Comparison of ENCODE assay signal across 8 mouse cellular contexts in genomic region chr7:16314221-16314775, GRCm38 (mm10). TPM values are rescaled to one million over a fixed set of nuclear protein-coding genes. Genes with fewer than 3 reads are reported as not detected.
DNase-seq lines count a peak whose midpoint lies in the region; ATAC-seq lines count a peak whose summit lies in the region.

No protein-coding gene starts in this region.

- ATAC-seq in forebrain, embryonic 14.5 days, result no peak
- ATAC-seq in liver, embryonic 15.5 days (ENCODE audit: insufficient read depth), result no peak; the same call in 1 of the 2 replicates

- H3K4me1 ChIP-seq in heart, embryonic 10.5 days, result peaks cover 69% of the 10 kb centered on the region
- H3K4me1 ChIP-seq in forebrain, embryonic 14.5 days (ENCODE audit: control insufficient read depth, insufficient read depth, low read length), result peaks cover 17% of the 10 kb centered on the region
- H3K4me1 ChIP-seq in liver, embryonic 15.5 days (replicated peaks), result peaks cover 63% of the 10 kb centered on the region

- H3K9ac ChIP-seq in forebrain, embryonic 14.5 days (ENCODE audit: low read length), result peak overlapping the region; percentile 80
- peak overlapping the region; percentile 97 for H3K9ac ChIP-seq in liver, embryonic 15.5 days

- H3K4me3 ChIP-seq in heart, embryonic 10.5 days, result peak overlapping the region; percentile 94
- H3K4me3 ChIP-seq in forebrain, embryonic 14.5 days (ENCODE audit: low read depth, low read length), result peak overlapping the region; percentile 58
- peak overlapping the region; percentile 92 for H3K4me3 ChIP-seq in liver, embryonic 15.5 days (replicated peaks)

- peaks cover 15% of the 10 kb centered on the region for H3K36me3 ChIP-seq in heart, embryonic 10.5 days
- H3K36me3 ChIP-seq in forebrain, embryonic 14.5 days (ENCODE audit: control insufficient read depth, insufficient read depth, low read length), result peaks cover 7% of the 10 kb centered on the region; the same call in 1 of the 2 replicates
- H3K36me3 ChIP-seq in liver, embryonic 15.5 days (replicated peaks), result peaks cover 24% of the 10 kb centered on the region

- DNase-seq in heart, embryonic 10.5 days (ENCODE audit: low spot score), result peak; percentile 88
- no peak for DNase-seq in heart, postnatal 4 days
- DNase-seq in ES-CJ7 (ENCODE audit: low read depth, low spot score), result peak; percentile 57
- DNase-seq in forebrain, embryonic 14.5 days (ENCODE audit: low spot score), result no peak
- no peak for DNase-seq in urinary bladder, postnatal 4 days (ENCODE audit: low spot score in 2 of 2)
- DNase-seq in cerebellum, postnatal 14 days, result no peak
- no peak for DNase-seq in layer of hippocampus, postnatal 36 days

- H3K4me2 ChIP-seq in forebrain, embryonic 14.5 days (ENCODE audit: low read length), result peak overlapping the region; percentile 95
- peak overlapping the region; percentile 100 for H3K4me2 ChIP-seq in liver, embryonic 15.5 days

- 9% methylated on average over 13 of the region's 13 CpGs for WGBS in heart, embryonic 10.5 days
- 5% methylated on average over 12 of the region's 13 CpGs for WGBS in forebrain, embryonic 14.5 days
- 21% methylated on average over 13 of the region's 13 CpGs for WGBS in liver, embryonic 15.5 days (ENCODE audit: insufficient replicate concordance)

- no peaks in the 10 kb centered on the region for H3K27me3 ChIP-seq in heart, embryonic 10.5 days (ENCODE audit: insufficient read depth, poor library complexity, severe bottlenecking)
- H3K27me3 ChIP-seq in forebrain, embryonic 14.5 days (replicated peaks; ENCODE audit: control insufficient read depth, insufficient read depth, low read length), result peaks cover 11% of the 10 kb centered on the region; the same call in 1 of the 2 replicates
- H3K27me3 ChIP-seq in liver, embryonic 15.5 days, result peaks cover 22% of the 10 kb centered on the region

- H3K27ac ChIP-seq in heart, embryonic 10.5 days, result peak overlapping the region; percentile 98
- H3K27ac ChIP-seq in forebrain, embryonic 14.5 days (ENCODE audit: low read depth, low read length), result peak overlapping the region; percentile 91
- peak overlapping the region; percentile 97 for H3K27ac ChIP-seq in liver, embryonic 15.5 days (replicated peaks)

- no peaks in the 10 kb centered on the region for H3K9me3 ChIP-seq in heart, embryonic 10.5 days
- H3K9me3 ChIP-seq in forebrain, embryonic 14.5 days (replicated peaks; ENCODE audit: control insufficient read depth, low read length), result no peaks in the 10 kb centered on the region
- H3K9me3 ChIP-seq in liver, embryonic 15.5 days (replicated peaks), result no peaks in the 10 kb centered on the region

RNA-seq across cellular contexts. Expression of gene Bbc3, which starts 6.1 kb away (rescaled TPM):
- polyA plus RNA-seq in heart, embryonic 10.5 days (2016; fragmentation: Nextera tagmentation; extraction: Ambion mirVana), result 8.3 and 9.5 TPM in 2 replicates
- 1 to 10 TPM; 7.0 to 9.0 TPM for total RNA-seq in heart, postnatal 4 days (2021)
- polyA plus RNA-seq in forebrain, embryonic 14.5 days (2014; fragmentation: Nextera tagmentation; extraction: Ambion mirVana), result 10.6 and 11.0 TPM in 2 replicates
- 4.1 and 5.9 TPM in 2 replicates for polyA plus RNA-seq in liver, embryonic 15.5 days (2015; fragmentation: Nextera tagmentation; extraction: Ambion mirVana)
- 10 to 100 TPM; 11.3 to 13.0 TPM for total RNA-seq in layer of hippocampus, postnatal 36 days (2021)

RNA-seq across cellular contexts. Expression of gene Ccdc9, which starts 27.7 kb away (rescaled TPM):
- polyA plus RNA-seq in heart, embryonic 10.5 days (2016; fragmentation: Nextera tagmentation; extraction: Ambion mirVana), result 19.6 and 31.0 TPM in 2 replicates
- total RNA-seq in heart, postnatal 4 days (2021), result 10 to 100 TPM; 39.4 to 43.1 TPM
- polyA plus RNA-seq in forebrain, embryonic 14.5 days (2014; fragmentation: Nextera tagmentation; extraction: Ambion mirVana), result 12.6 and 15.2 TPM in 2 replicates
- 10.3 and 12.3 TPM in 2 replicates for polyA plus RNA-seq in liver, embryonic 15.5 days (2015; fragmentation: Nextera tagmentation; extraction: Ambion mirVana)
- 10 to 100 TPM; 69.0 to 77.7 TPM for total RNA-seq in layer of hippocampus, postnatal 36 days (2021)

RNA-seq across cellular contexts. Expression of gene Inafm1, which starts 40.9 kb away (rescaled TPM):
- 6.2 and 10.0 TPM in 2 replicates for polyA plus RNA-seq in heart, embryonic 10.5 days (2016; fragmentation: Nextera tagmentation; extraction: Ambion mirVana)
- total RNA-seq in heart, postnatal 4 days (2021), result 10 to 100 TPM; 12.5 to 13.6 TPM
- 20.4 and 21.0 TPM in 2 replicates for polyA plus RNA-seq in forebrain, embryonic 14.5 days (2014; fragmentation: Nextera tagmentation; extraction: Ambion mirVana)
- 4.4 and 5.4 TPM in 2 replicates for polyA plus RNA-seq in liver, embryonic 15.5 days (2015; fragmentation: Nextera tagmentation; extraction: Ambion mirVana)
- total RNA-seq in layer of hippocampus, postnatal 36 days (2021), result 10 to 100 TPM; 31.2 to 33.0 TPM

RNA-seq across cellular contexts. Expression of gene C5ar1, which starts 55.0 kb away (rescaled TPM):
- 0.31 and 1.0 TPM in 2 replicates for polyA plus RNA-seq in heart, embryonic 10.5 days (2016; fragmentation: Nextera tagmentation; extraction: Ambion mirVana)
- total RNA-seq in heart, postnatal 4 days (2021), result 1 to 10 TPM; 1.8 to 1.9 TPM
- 0.89 and 1.3 TPM in 2 replicates for polyA plus RNA-seq in forebrain, embryonic 14.5 days (2014; fragmentation: Nextera tagmentation; extraction: Ambion mirVana)
- 3.5 and 3.6 TPM in 2 replicates for polyA plus RNA-seq in liver, embryonic 15.5 days (2015; fragmentation: Nextera tagmentation; extraction: Ambion mirVana)
- 1 to 10 TPM in 1 of 2 experiments, under 1 TPM in 1; 0.62 to 1.9 TPM for total RNA-seq in layer of hippocampus, postnatal 36 days (2021)

Comparison
In these comparisons a context has a peak if more than half of its experiments do, and no peak if none do; other contexts are left out.
1. DNase-seq: peak in heart, embryonic 10.5 days (single experiment) and ES-CJ7 (single experiment); none in heart, postnatal 4 days (single experiment), forebrain, embryonic 14.5 days (single experiment), urinary bladder, postnatal 4 days (0 of 2), cerebellum, postnatal 14 days (0 of 2) and layer of hippocampus, postnatal 36 days (0 of 2).
2. Peak in every context shown above with its lines, with median percentiles within 50 percentile points of each other: H3K27ac ChIP-seq and H3K4me3 ChIP-seq.